Mouse (Mus musculus) heart, postnatal 0 days (tissue): ENCODE measurements around the gene Pi4k2a. TPM values are rescaled to one million over a fixed set of nuclear protein-coding genes. Genes with fewer than 3 reads are reported as not detected.

Source experiments
- ATAC-seq: fragments of 200-750 bp; cut with Nextera tagmentation; 2 replicates; pipeline ENCODE4 v1.8.0; 2017; ENCODE audit warnings: low read depth, moderate number of reproducible peaks, moderate library complexity; ENCODE audit not compliant: insufficient read depth
- DNase-seq: peaks from one replicate; pipeline ENCODE4 v3.0.0-alpha.2; 2016; ENCODE audit warnings: low spot score
- H3K27ac ChIP-seq: fragments of 300-500 bp; sonication (generic); 2 replicates; pipeline ENCODE4 v1.5.1; 2014; ENCODE audit warnings: low read depth, mild to moderate bottlenecking
- H3K27me3 ChIP-seq: fragments of 300-500 bp; sonication (generic); 2 replicates; pipeline ENCODE4 v1.6.1; 2014; ENCODE audit warnings: low read length, mixed read lengths; ENCODE audit not compliant: control insufficient read depth, insufficient read depth
- H3K36me3 ChIP-seq: fragments of 300-500 bp; sonication (generic); replicated peaks from 2 replicates; pipeline ENCODE4 v1.6.1; 2014; ENCODE audit warnings: low read length, mixed read lengths; ENCODE audit not compliant: control insufficient read depth, insufficient read depth
- H3K4me1 ChIP-seq: fragments of 300-500 bp; sonication (generic); 2 replicates; pipeline ENCODE4 v1.6.1; 2014; ENCODE audit warnings: antibody characterized with exemption; ENCODE audit not compliant: control insufficient read depth, insufficient read depth
- H3K4me2 ChIP-seq: fragments of 300-500 bp; sonication (generic); 2 replicates; pipeline ENCODE4 v1.6.1; 2014; ENCODE audit warnings: low read depth, mild to moderate bottlenecking, low read length, moderate library complexity
- H3K4me3 ChIP-seq: fragments of 300-500 bp; sonication (generic); 2 replicates; pipeline ENCODE4 v1.5.1; 2014; ENCODE audit warnings: low read depth, low read length
- H3K9ac ChIP-seq: fragments of 300-500 bp; sonication (generic); replicated peaks from 2 replicates; pipeline ENCODE4 v1.6.1; 2014; ENCODE audit warnings: low read depth, low read length, mixed read lengths
- H3K9me3 ChIP-seq: fragments of 300-500 bp; sonication (generic); replicated peaks from 2 replicates; pipeline ENCODE4 v1.6.1; 2016; ENCODE audit warnings: low read length; ENCODE audit not compliant: control insufficient read depth
- CTCF ChIP-seq: IDR thresholded peaks from 2 replicates; pipeline ENCODE4 v1.5.1; 2016; ENCODE audit warnings: antibody characterized with exemption, control low read depth, low read depth
- EP300 ChIP-seq: IDR thresholded peaks from 2 replicates; pipeline ENCODE4 v1.6.1; 2016; ENCODE audit warnings: antibody characterized with exemption, low read depth
- WGBS: fragments of 180-500 bp; shearing (Covaris S2); extraction: QIAGEN DNeasy Blood & Tissue Kit; methylation state at CpG from one replicate; pipeline ENCODE4 v1.1.7; 2014; 5-methylcytosine and 5-hydroxymethylcytosine counted together
- polyA plus RNA-seq: library from polyadenylated mRNA; unstranded; fragments of >200 nt; fragmentation: Nextera tagmentation; extraction: Ambion mirVana; gene quantifications from 2 replicates; pipeline ENCODE4 v1.2.1, GENCODE M21; 2015
- total RNA-seq: library from RNA; depleted of rRNA; stranded (reverse); fragments of >200 nt; gene quantifications from 2 replicates; pipeline ENCODE4 v1.2.3, GENCODE M21; 2014; ENCODE audit warnings: low replicate concordance

The Pi4k2a gene
- total and polyA plus RNA-seq, 2 experiments from 2014 or later: 6.7 to 13.4 TPM

DNA sequence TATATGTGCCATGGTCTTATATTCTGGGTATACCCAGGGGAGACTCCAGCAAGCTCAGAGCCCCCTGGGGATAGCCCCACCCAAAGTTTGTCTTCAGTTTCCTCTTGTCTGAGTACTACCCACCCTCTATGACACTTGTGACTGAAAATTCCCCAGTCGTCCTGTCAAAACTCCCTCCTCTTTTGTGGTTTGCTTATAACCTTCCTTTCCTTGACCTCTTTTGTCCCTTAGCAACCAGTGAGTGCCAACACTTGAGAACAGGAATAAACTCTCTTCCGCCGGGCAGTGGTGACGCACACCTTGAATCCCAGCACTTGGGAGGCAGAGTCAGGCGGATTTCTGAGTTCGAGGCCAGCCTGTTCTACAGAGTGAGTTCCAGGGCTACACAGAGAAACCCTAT is 53.8 kb downstream of the Pi4k2a start:
- H3K9ac ChIP-seq: no peak overlapping the region
- H3K4me2 ChIP-seq: no peak overlapping the region
- ATAC-seq: no peak; the same call in 1 of the 2 replicates
- no peaks in the 10 kb centered on the region for H3K27me3 ChIP-seq
- H3K36me3 ChIP-seq: no peaks in the 10 kb centered on the region
- 19% methylated on average over 6 of the region's 6 CpGs for WGBS
- DNase-seq: peak; percentile 81
- TF ChIP-seq EP300 (no peak), CTCF (no peak)
- H3K27ac ChIP-seq: peak overlapping the region; percentile 49
- H3K4me1 ChIP-seq: peaks cover 5% of the 10 kb centered on the region
- H3K4me3 ChIP-seq: no peak overlapping the region
- H3K9me3 ChIP-seq: no peaks in the 10 kb centered on the region

DNA sequence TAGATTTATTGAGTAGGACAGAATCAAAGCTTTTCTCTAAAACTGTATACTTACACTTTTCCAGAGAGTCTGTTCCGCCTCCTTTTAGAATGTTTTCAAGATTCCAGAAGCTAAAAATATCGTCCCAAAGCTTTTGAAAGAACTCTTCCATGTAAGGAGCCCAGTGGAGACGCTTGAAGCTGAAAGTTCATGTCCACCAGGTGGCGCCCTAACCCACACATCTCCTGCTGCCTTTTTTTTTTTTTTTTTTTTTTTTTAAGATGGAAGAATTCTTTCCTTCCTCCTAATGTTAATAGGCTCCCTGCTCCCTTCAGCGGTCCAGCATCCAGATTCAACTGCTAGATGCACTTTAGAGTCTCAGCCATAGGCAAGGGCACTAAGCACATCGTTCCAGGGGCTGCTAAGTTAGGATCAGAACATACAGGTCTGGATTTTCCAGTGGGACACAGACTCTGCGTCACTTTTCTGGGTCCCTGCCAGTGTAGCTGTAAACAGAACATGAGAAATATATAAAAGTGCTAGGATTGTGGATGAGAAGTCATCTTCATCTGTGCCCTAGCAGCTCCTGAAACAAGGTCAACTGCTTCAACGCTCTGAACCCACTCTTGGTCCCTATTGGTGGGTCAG is 54.4 kb downstream of the Pi4k2a start:
- Histone ChIP-seq H3K4me2 (no peak overlapping the region), H3K36me3 (no peaks in the 10 kb centered on the region), H3K27me3 (no peaks in the 10 kb centered on the region), H3K27ac (peak overlapping the region; percentile 49; the same call in 1 of the 2 replicates), H3K4me3 (no peak overlapping the region), H3K9me3 (no peaks in the 10 kb centered on the region), H3K9ac (no peak overlapping the region), H3K4me1 (peaks cover 11% of the 10 kb centered on the region)
- 27% methylated on average over 8 of the region's 8 CpGs for WGBS
- DNase-seq (peak; percentile 85), ATAC-seq (no peak)
- TF ChIP-seq EP300 (peak; percentile 39; the same call in 1 of the 2 replicates), CTCF (peak; percentile 68)

DNA sequence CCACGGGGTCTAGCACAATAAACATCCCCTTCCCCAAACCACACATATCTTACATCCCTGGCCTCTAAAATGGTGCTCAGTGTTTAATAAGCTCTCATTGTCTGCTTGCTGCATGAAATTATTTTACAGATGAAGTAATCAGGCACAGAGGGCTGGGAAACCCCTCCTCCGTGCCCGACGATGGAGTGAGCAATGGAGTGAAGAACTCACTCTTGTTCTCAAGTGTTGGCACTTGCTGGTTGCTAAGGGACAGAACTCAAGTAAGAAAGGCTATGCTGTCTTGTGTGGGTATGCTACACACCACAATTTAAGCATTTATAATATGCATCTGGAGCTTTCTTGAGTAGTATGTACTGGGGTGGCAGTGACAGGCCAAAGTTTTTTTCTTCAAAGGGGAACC is 54.9 kb downstream of the Pi4k2a start:
- no peak for ATAC-seq
- Histone ChIP-seq H3K4me2 (no peak overlapping the region), H3K27ac (0 out of 2 replicates have a peak overlapping the region, but pooled peaks have one; percentile 30), H3K9me3 (no peaks in the 10 kb centered on the region), H3K4me1 (peaks cover 16% of the 10 kb centered on the region), H3K4me3 (no peak overlapping the region), H3K27me3 (no peaks in the 10 kb centered on the region), H3K36me3 (no peaks in the 10 kb centered on the region), H3K9ac (no peak overlapping the region)
- 46% methylated on average over 4 of the region's 4 CpGs for WGBS
- no peak for DNase-seq
- TF ChIP-seq EP300: no peak
- no peak for TF ChIP-seq CTCF

DNA sequence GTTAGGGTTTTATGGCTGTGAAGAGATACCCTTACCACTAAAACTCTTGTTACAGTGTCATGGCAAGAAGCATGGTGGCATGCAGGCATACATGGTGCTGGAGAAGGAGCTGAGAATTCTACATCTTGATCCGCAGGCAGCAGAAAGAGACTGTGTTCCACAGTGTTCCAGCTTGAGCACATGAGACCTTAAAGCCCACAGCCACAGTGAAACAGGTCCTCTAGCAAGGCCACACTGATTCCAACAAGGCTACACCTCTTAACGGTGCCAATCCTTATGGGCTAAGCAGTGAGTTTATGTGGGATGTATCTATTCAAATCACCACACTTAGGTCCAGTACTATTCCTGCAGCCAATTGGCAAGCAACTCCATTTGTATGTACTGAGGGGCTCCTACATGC is 55.5 kb downstream of the Pi4k2a start:
- WGBS: 91% methylated on average over 2 of the region's 2 CpGs
- no peak for ATAC-seq
- H3K27ac ChIP-seq: no peak overlapping the region
- H3K4me3 ChIP-seq: no peak overlapping the region
- no peaks in the 10 kb centered on the region for H3K9me3 ChIP-seq
- no peaks in the 10 kb centered on the region for H3K27me3 ChIP-seq
- H3K4me2 ChIP-seq: no peak overlapping the region
- no peak overlapping the region for H3K9ac ChIP-seq
- DNase-seq: no peak
- H3K36me3 ChIP-seq: no peaks in the 10 kb centered on the region
- TF ChIP-seq CTCF (no peak), EP300 (no peak)
- H3K4me1 ChIP-seq: peaks cover 21% of the 10 kb centered on the region

DNA sequence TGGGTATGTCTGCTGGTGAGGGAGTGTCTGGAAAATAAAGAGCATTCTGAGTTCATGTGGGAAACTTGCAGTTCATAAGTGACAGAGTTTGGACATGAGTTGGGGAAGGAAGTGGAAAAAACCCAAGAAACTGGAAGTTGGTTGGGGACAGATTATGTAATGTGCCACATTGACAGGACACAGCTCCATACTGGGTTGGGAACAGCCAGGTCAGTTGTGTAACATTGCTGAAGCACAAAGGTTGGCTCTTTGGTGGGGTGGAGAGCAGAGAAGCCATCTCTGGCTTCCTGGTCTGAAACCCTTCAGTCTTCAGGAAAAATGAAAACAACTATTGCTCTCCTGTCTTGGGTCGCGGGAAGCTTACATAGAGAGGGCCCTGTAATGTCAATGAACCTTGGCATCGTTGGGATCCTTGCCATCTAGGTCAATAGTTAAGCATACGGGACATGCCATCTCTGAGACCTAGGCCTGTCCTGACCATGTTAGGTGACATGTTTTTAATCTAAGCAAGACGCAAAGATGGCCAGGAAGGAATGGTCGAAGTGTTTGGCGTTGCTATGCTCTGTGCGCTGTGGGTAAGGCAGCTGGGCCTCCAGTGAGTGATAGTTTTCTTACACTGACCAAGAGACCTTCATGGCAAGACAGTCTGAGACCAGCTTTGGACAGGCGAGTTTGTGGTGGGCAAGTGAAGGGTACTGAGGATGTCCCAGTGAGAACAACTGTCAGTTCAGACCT is 56.2 kb downstream of the Pi4k2a start:
- DNase-seq (no peak), ATAC-seq (no peak)
- Histone ChIP-seq H3K9me3 (no peaks in the 10 kb centered on the region), H3K4me1 (peaks cover 21% of the 10 kb centered on the region), H3K9ac (no peak overlapping the region), H3K27me3 (no peaks in the 10 kb centered on the region), H3K4me2 (peak overlapping the region; percentile 90; the same call in 1 of the 2 replicates), H3K36me3 (no peaks in the 10 kb centered on the region), H3K27ac (peak overlapping the region; percentile 87), H3K4me3 (0 out of 2 replicates have a peak overlapping the region, but pooled peaks have one; percentile 68)
- WGBS: 89% methylated on average over 9 of the region's 9 CpGs
- TF ChIP-seq CTCF: no peak
- no peak for TF ChIP-seq EP300
